Mouse (Mus musculus) E14TG2a.4 (cell line): ENCODE measurements at regions not wholly inside any gene's neighbourhood (a gene's known extent, or its start where the extent isn't known, plus 50 kb on each side); places are given as distances from the start of the nearest gene placed in this dataset.

Source experiments
- CTCF ChIP-seq: conservative IDR thresholded peaks from 2 replicates; pipeline ENCODE4 v1.5.1; 2014; ENCODE audit warnings: low read length
- NANOG ChIP-seq: IDR thresholded peaks from 2 replicates; pipeline ENCODE4 v1.6.1; 2014; ENCODE audit warnings: borderline replicate concordance, low read length, mixed read lengths
- POU5F1 ChIP-seq: IDR thresholded peaks from 2 replicates; pipeline ENCODE4 v1.6.1; 2014; ENCODE audit warnings: low read length, borderline replicate concordance

DNA sequence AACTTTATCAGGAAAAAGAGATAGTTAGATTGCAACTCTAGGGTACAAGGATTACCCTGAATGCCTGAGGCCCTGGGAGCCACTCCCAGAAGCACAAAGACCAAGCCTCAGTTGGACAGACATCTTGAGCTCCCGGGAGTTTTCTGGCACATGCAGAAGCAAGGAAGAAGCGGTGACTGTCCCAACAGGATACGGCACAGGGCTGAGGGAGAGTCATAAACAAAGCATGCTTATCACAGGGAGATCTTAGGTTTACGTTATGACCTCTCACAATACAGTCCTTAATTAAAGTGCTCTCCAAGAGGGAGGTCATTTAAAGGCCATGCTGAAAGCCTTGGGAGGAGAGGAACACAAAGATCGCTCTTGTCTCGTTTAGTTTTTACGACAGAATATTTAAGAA, 143.1 kb downstream of the Gm11361 start:
- TF ChIP-seq CTCF (no peak), POU5F1 (no peak), NANOG (no peak)
